Mouse (Mus musculus): ENCODE measurements at regions not wholly inside any gene's neighbourhood (a gene's known extent, or its start where the extent isn't known, plus 50 kb on each side); places are given as distances from the start of the nearest gene placed in this dataset.
"Not testable (repeated sequence)": the region's sequence is repeated elsewhere in the genome, so short reads cannot be mapped to it uniquely, and the experiment has no call there.

DNA sequence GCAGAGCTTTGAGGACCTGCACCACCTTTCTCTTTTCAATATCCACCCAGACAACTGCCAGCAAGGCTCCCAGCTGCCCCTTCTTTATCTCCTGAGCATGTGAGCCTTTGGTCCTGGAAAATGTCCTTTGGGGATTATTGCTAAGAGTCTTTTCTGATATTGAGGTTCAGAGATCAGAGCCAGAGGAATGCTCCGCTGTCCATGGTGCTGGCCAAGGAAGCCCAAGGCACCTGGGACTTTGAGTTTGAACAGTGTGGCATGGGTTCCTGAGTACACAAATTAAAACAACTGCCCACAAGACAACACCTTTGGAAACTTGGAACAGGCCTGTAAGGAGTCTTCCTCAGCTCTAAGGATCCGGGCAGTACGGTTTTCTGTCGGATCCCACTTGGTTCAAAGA lies 52.6 kb upstream of the Slc28a3 start:
- DNase-seq (ENCODE audit: low spot score in 2 of 2): no peak

DNA sequence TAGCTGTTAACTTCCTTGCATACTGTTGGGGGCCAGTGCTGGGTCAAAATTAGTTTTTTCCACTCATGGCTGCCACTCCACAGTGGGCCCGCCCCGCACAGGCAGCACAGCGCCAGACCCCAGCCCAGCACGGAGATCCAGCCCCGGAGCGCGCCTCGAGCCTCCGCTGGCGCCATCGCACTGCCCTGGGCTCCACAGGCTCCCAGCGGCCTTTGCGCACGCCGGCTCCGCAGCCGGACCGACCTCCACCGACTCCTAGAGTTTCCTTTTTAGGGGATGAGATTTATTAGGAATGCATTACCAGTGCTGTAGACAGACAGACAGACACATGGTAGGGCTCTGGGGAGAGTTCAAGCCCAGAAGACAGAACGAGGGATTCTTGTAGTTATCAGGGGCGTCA lies 58.0 kb upstream of the Slc28a3 start:
- DNase-seq (ENCODE audit: low spot score in 2 of 2): no peak

DNA sequence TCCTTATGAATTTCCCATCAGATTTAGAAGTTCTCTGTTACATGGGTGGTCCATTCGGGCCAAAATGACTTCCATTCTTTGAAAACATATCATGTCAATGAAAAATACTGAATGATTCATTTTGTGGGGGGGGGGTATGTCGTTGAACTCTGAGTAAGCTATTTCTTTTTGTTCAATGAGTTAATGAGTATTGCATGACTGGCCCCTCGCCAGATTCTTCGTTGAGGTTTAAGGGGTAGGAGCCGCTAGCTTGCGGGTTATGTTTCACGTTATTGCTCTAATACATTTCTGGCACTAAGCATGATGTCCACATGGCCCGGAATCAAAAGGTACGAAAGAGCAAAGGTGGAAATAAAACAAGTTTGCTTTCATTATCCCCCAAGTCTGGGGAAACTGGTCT lies 59.5 kb upstream of the Slc28a3 start:
- no peak for DNase-seq (ENCODE audit: low spot score in 2 of 2)

DNA sequence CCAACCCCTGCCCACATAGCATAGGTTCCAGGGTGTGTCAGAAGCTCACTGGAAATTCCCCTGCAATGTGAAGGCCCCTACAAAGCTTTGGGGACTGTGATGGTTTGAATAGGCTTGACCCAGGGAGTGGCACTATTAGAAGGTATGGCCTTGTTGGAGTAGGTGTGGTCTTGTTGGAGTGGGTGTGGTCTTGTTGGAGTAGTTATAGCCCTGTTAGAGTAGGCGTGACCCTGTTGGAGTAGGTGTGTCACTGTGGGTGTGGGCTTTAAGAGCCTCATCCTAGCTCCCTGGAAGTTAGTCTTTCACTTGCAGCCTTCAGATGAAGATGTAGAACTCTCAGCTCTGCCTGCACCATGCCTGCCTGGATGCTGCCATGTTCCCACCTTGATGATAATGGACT lies 64.9 kb upstream of the Slc28a3 start:
- DNase-seq (ENCODE audit: low spot score in 2 of 2): not testable (repeated sequence)

DNA sequence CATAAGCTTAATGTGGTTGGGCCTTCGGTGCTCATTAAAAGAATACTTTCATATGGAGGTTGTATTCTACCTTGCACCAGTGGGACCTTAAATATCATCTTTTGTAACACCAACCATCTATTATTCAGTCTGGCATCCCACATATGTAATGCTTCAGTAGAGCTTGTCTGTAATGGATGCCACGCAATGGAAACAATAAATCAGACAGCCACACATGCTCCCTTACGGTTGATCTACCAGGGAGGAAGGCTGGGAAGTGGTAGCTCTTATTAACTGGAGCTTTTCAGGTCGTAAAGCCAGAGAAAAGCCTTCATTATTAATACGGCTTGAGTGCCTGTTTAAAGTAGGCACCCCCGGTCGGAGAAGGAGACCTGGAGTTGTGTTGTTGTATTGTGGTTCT lies 66.8 kb upstream of the Slc28a3 start:
- DNase-seq (ENCODE audit: low spot score in 2 of 2): no peak

DNA sequence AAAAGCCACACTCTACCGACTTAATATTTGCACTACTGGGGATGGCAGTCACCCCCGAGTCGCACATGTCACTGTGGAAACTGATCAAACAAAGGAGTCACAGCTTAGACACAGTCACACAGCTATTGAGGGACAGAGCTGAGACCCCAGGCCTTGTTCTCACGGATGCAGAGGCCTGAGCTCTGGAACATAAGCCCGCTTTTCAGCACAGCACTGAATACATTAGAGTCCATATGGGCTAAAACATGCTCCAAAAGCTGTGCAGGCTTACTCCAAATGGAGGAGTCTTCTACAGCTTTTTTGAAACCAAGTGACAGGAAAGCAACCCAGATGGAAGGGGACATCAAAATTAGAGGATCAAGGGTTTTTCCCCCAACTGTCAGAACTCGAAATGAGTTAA lies 69.0 kb upstream of the Slc28a3 start:
- no peak for DNase-seq (ENCODE audit: low spot score in 2 of 2)

DNA sequence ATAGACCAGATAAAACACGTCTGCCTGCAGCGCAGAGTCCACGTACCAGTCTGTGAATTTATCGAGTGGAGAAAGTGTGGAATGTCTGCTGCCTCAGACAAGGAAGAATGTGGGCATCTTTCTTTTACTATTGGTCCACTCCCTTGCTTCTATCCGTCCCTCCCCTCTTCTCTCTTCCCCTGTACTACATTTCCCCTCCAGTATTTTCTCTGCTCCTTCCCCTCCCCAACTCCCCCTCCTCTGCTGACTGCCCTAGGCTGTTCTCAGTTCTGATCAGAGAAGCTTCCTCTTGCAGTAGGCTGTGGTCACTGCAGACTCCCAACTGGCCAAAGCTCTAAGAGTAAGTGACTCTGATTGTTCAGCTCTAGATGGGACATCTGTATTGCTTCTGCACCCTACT lies 76.1 kb upstream of the Slc28a3 start:
- DNase-seq (ENCODE audit: low spot score in 2 of 2): no peak

DNA sequence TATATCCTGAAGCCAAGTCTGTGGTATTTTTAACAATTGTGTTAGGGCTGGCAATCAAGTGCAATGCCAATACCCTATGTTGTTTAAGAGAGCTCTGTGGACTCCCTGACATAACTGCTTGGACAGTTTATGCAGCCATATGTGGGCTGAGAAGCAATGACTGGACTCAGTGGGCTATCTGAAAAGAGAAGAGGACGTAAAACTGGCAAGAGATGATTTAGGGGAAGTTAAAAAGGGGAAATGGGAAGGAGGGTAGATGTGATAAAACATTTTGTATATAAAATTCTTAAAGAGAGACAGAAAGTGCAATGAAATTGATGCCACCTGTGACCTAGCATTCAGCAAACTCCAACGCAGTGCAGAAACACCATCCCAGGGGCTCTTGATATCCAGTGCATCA lies 76.9 kb upstream of the Slc28a3 start:
- DNase-seq (ENCODE audit: low spot score in 2 of 2): no peak

DNA sequence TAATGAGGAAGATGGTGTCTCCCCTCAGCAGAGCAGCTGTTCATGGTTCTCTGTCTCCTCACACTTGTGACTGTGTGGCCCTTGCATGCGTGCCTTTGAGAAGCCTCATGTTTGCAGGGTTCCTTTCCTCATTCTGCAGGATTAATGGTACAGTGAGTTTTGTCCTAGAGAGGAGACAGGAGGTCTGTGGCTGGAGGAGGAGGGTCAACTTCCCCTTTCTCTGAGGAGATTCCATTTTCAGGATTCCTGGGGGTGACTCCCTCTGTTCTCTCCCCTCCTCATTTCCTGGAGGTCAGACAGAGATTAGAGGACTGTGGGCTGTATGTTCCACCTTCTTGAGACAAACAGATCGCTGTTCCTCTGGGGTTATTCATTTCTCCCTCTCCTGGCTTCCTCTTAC lies 77.6 kb upstream of the Slc28a3 start:
- no peak for DNase-seq (ENCODE audit: low spot score in 2 of 2)

DNA sequence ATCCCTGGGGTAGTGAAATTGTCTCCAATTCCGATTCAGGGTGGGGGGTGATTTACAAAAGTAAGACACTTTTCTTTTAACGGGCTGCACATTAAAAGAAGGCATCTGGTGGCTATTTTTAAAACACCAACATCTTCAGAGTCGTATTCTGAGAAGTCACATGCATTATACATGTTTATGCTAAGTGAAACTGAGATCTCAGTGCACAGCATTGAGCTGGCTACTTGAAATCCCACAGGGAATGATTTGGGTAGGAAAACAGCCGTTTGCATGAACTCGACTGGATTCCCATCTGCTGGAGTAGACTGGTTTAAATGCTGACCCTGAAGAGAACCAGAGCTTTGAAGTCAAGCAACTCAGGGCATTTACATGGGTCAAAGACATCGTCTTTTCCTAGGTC lies 84.0 kb upstream of the Slc28a3 start:
- DNase-seq (ENCODE audit: low spot score in 2 of 2): peak in 1 of 2 experiments; percentile 34

DNA sequence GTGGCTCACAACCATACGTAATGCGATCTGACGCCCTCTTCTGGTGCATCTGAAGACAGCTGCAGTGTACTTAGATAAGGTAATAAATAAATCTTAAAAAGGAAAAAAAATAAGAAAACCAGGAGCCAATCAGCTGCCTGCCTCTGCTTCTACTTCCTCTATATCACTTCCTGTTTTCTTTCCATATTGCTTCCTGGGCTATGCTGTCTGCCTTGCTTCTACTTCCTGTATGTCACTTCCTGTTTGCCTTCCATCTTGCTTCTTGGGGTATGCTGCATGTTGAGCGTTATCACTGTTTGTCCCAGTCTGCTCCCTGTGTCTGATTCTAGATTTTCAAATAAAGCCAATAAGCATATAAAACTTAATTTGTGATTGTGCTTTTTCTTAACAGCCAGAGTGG lies 85.3 kb upstream of the Slc28a3 start:
- DNase-seq (ENCODE audit: low spot score in 2 of 2): no peak

DNA sequence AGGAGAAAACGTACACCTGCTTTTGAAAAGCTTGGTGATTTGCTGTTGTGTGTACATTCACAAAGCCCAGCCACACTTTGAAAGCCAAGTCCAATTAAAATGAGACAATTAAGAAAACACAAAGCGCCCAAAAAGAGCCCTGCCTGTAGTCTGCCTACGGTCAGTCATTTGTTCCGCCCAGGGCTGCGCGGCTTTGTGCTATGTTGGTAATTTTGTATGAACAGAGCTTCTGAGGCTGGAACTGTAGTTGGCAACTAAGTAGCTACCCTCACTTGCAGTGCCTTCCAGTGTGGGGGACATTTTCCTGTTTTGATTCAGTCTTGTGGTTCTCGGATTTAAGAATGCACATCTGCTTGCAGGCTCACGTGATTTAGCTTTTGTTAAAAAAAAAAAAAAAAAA lies 89.3 kb upstream of the Slc28a3 start:
- no peak for DNase-seq (ENCODE audit: low spot score in 2 of 2)

DNA sequence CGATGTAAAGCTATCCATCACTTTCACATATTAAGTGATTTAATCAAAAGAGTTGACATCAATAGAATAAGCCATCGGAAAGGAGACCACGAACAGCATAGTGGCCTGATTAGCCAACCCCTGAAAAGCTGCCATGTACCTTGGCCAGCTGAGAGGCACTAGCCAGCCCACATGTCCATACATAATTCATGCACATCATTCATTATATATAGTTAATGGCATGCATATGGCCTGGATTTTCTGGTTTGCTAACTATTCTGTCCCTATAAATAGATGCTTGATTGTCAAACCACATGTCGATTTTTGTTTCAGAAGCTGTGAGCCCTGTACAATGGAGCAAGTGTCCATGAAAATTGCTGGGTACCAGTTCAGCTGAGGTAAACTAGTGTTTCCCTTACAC lies 93.5 kb upstream of the Slc28a3 start:
- DNase-seq (ENCODE audit: low spot score in 2 of 2): no peak

DNA sequence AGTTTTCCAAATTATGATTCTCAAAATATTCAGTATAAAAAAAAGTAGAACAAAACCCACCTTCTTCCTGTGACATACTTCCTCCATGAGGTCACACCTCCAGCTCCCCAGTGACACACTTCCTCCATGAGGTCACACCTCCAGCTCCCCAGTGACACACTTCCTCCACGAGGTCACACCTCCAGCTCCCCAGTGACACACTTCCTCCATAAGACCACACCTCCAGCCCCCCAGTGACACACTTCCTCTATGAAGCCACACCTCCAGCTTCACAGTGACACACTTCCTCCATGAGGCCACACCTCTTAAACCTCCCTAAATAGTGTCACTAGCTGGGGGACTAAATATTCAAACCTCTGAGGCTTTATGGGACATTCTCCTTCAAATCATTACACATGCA lies 89.8 kb upstream of the Ntrk2 start:
- DNase-seq (ENCODE audit: low spot score in 2 of 2): no peak

DNA sequence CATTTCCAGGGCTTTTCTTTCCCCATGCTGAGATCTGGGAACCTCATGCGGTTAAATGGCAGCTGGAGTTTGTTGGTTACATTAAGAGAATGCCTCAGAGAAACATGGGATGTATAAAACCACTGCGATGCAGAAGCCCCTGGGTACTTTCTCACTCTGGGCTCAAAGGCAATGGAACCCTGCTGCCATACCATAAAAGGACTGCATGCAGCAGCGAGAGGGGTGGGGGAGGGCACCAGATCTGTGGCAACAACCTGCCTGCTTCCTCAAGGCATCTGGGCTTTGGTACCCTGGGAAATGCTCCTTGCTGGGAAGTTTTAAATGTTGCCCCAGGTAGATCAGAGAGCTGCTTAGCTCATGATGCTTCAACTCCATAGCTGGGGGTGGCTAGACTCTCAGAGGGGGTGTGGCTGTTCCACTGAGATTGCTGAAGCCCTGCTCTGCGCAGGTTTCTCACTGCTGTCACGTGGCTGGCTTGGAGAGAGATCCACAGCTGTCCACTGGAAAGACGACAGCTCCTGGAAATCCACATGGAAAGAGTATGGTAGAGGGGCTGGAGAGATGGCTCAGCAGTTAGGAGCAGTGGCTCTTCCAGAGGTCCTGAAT lies 75.8 kb upstream of the Ntrk2 start:
- no peak for DNase-seq (ENCODE audit: low spot score in 2 of 2)

DNA sequence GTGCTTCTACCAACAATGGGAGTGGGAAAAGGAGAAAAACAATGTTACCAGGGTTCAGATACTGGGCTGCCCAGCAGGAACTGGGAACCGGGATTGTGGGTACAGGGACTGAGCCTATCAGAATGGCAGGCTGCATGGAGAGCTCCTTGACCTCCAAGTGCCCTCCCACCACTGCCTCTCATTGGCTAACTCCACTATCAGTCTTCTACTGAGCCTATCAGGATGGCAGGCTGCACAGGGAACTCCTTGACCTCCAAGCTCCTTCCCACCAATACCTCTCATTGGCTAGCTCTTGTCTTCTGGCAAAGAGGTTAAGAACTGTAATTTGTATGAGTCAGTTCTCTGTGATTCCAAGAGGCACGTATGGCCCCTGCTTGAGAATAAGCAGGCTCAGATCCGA lies 73.6 kb upstream of the Ntrk2 start:
- DNase-seq (ENCODE audit: low spot score in 2 of 2): no peak

DNA sequence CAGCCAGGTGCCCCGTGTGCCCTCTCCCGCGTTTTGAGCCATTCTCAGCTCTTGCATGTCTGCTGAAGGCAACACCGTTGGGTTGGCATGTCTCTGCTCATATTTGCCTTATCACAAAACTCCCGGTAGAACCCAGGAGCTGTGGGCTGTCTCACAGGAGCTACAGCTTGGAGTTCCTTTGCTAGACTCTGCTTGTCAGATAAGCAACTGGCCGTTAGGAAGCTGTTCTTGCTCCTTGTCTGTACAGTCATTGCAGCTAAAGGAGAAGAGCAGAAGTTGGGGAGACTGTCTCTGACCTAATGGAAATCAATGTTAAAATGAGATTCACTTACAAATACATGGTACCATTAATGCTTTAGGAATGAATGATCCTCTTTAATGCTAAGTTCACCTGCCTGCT lies 72.8 kb upstream of the Ntrk2 start:
- DNase-seq (ENCODE audit: low spot score in 2 of 2): no peak

DNA sequence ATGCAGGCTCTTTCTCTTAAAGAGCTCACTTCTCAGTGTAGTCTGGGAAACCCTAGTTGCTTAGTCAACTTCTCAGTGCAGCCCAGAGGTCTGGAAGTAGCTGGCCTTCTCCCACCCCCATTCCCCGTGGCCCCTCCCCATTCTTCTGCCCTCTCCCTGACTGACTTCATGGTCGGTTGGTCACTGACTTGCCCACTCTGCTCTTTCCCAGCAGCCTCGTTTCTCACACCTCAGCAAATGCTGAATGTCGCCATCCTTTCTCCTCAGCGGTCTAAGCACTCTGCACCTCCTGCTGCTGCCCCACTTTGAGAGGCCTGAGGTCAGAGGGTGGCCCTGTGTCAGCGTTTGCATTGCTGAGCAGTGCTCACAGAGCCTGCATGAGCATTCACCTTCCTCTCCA lies 70.8 kb upstream of the Ntrk2 start:
- DNase-seq (ENCODE audit: low spot score in 2 of 2): no peak

DNA sequence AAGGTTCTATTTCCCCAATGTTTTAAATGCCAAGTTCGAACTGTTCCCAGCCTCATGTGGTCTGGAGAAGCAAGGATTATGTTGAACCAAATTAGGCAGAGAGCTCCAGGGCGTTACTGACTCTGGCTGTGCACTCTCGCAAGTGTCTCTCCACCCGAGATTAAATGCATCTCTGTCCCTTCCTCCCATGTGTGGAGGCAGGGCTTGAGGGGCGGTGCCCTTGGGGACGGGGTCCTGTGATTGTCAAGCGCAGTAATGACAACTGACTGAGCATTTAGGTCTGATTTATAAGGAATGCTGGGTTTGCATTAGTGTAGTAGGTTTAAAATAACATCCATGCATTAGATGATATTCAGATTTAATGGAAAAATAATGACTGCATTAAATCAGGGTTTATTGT lies 65.6 kb upstream of the Ntrk2 start:
- DNase-seq (ENCODE audit: low spot score in 2 of 2): no peak

DNA sequence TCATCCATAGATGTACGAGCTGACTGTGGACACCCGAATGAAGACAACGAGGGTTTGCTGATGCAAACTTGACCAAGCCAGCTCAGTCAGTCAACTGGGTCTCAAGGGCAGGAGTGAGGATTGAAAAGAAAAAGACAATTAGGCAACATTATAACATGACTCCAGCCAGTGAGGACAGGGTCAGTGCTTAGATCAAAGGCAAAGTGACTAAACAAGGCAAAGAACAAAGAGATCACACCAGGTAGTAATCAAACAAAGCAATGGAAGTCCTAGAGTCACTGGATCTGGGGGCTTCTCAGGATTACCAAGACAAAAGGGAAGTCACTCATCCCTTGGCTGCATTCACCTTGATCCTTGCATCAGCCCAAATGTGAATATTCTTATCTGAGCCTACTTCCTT lies 60.3 kb upstream of the Ntrk2 start:
- DNase-seq (ENCODE audit: low spot score in 2 of 2): no peak

DNA sequence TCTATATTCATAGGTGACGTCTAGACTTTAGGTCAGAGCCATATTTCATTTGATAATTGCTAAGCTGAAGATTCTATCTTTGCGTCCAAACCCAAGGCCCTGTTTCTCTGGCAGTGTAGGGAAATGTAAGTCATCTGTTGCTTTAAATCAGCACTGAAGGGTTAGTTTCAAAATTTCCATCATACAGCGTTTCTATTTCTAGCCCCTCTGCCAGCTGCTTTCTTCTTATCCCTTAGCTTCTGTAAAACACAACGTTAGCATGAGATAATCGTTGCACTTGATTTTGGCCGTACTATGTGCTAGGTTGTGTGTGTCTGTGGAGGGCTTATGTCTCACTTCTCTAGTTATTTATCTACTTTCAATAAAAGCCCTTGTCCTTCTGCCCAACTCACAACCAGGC lies 58.7 kb upstream of the Ntrk2 start:
- peak in 1 of 2 experiments; percentile 43 for DNase-seq (ENCODE audit: low spot score in 2 of 2)

DNA sequence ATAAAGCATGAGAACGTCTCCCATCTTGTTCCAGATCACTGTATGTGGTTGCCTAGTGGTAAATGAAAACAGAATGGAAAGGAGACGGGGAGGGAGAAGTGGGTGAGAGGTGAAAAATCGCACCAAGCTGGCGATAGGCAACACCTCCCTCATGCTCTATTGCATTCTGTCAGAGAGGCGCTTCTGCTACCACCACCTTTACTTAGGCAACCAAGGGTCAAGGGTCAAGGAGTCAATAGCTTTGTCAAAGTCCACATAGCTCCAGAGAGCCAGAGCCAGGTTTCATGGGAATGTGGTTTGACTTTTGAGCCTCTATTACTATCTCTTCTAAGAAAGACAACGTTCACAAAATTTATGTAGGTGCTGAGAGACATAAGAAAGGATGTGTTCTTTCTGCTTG lies 50.2 kb upstream of the Ntrk2 start:
- DNase-seq (ENCODE audit: low spot score in 2 of 2): no peak

Data from frontal cortex, postnatal 36 days (tissue).